Mouse (Mus musculus) spleen, postnatal 36 days (tissue): ENCODE measurements around the gene Ly6g.
A peak's percentile ranks its signal among the peaks of the same experiment; 100 is the strongest.
"Not testable (repeated sequence)": the region's sequence is repeated elsewhere in the genome, so short reads cannot be mapped to it uniquely, and the experiment has no call there.

Source experiments
- DNase-seq, 2 experiments: peaks; one replicate each; pipeline ENCODE4 v3.0.0; 2022; ENCODE audit warnings: low spot score in 2 of 2, mixed read lengths in 1 of 2

The Ly6g gene

DNA sequence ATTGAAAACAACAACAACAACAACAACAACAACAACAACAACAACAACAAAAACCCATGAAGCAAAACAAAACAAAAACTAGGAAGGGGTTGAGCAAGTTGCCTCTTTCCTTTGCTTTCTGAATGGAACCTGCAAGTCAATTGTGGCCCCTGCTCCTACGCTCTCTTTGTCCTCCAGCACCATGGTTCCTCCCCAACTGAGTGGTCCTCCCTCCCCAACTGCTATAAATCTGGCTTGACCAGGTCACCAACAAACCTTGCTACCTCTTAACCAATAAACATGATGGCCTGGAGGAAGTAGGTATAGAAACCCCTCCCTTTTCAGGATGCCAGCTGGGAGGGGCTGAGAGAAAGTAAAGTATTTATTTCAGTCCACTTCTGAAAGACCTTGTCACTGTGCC lies at the start of gene Ly6g:
TSS of gene Ly6g (plus strand) at position 301 of the 400 bp plus-strand sequence.
- DNase-seq, result no peak

DNA sequence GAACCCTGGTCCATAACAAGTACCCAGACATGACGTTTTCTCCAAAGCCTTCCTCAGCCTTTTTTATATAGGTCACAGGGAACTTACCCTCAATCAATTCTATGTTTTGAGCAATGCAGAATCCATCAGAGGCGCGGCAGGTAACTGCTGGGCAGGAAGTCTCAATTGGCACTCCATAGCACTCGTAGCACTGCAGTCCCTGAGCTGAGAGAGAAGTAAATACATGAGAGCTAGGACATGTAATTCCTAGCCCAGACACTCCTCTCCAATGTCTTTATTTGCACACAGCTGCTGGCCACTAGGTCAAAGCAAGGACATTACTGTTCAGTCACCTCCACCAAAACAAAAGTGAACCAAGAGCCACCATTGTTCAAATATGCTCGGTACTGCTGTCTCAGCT lies 44.6 kb upstream of the Ly6g start:
- not testable (repeated sequence) for DNase-seq

GRCm38 (mm10) chr15:75111861-75112630 lies 43.0 kb upstream of the Ly6g start, which contains the start of gene Ly6c2:
Gene Ly6c2, minus strand, starts transcription at chr15:75111970.
- peak in 1 of 2 experiments; percentile 34 for DNase-seq

DNA sequence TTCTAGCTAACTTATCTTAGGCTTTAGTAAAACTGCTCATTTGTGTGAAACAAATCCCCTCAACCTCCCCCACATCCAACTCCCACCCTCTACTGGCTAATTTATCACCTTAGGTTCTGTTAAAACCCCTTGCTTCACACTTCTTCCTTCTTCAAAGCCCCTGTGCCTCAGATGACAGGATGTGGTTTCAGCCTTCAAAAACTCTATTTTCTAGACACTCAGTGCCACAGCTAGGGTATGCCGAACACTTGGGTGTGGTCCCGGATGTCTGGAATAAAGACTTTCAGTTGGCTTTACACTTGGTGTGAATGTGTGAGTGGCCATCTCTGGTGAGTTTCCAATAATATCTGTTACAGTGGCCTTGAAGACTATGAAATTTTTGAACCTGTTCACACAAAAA lies 38.5 kb upstream of the Ly6g start:
- DNase-seq, result peak; percentile 77 to 81

- not testable (repeated sequence) for DNase-seq
Observed at GRCm38 (mm10) chr15:75117481-75117880, 37.6 kb upstream of the Ly6g start.

GRCm38 (mm10) chr15:75118742-75119141 lies 36.3 kb upstream of the Ly6g start:
- peak; percentile 33 to 51 for DNase-seq

DNA sequence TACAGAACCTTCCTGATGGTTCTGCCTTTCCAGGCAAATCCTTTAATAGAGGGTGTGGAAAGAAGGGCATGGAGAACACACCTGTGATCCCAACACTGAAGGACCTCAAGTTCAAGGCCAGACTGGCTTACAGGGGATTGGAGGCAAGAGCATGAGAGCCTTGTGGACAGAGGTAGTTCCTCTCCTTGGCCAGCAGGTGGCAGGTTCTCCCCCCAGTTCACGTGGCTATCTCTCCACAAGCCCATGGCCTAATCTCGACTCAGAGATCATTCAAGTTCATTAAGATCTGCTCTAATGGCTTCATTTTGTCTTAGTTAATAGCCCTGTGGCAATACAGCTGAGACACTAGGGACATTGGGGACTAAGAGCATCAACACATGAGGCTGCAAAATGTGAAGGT lies 35.0 kb upstream of the Ly6g start:
- peak; percentile 22 to 41 for DNase-seq

GRCm38 (mm10) chr15:75132346-75132745 lies 22.7 kb upstream of the Ly6g start:
- DNase-seq, result not testable (repeated sequence)

- not testable (repeated sequence) for DNase-seq
Observed at GRCm38 (mm10) chr15:75135090-75135783, 19.8 kb upstream of the Ly6g start.

GRCm38 (mm10) chr15:75137739-75138138 lies 17.3 kb upstream of the Ly6g start:
- peak in 1 of 2 experiments; percentile 22 for DNase-seq

GRCm38 (mm10) chr15:75141812-75142360 lies 13.2 kb upstream of the Ly6g start:
- peak; percentile 19 to 33 for DNase-seq

GRCm38 (mm10) chr15:75143735-75144134 lies 11.3 kb upstream of the Ly6g start:
- no peak for DNase-seq

GRCm38 (mm10) chr15:75153087-75153486 lies 2.0 kb upstream of the Ly6g start:
- DNase-seq, result no peak

DNA sequence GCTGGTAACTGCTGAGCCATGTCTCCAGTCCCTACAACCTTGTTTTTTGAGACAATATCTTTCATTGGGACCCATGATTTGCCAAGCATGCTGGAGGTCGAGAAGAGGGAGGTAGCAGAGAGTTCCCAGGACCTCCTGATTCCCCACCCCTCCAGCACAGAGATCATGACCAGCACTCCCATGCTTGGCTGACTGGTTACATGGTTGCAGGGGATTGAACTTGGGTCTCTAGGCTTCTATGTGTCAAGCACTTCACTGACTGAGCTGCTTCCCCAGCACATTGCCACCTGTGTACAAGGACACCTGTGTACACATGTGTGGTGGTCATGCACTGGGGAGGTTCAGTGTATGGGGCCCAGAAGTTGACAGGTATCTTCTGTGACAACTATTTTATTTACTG lies 2.6 kb downstream of the Ly6g start:
- no peak for DNase-seq

DNA sequence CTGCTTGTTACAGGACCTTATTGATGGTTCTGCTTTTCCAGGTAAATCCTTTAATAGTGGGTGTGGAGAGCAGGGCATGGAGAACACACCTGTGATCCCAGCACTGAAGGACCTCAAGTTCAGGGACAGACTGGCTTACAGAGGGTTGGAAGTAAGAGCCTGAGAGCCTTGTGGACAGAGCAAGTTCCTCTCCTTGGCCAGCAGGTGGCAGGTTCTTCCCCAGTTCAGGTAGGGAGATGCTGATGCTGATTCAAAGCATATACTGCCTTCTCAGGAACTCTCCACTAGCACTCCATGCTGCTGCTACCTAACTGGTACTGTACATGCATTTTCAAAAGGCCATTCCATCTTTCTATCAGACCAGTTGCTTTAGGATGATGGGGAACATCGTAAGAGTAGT lies 20.5 kb downstream of the Ly6g start:
- peak; percentile 19 to 25 for DNase-seq

- DNase-seq, result no peak
Observed at GRCm38 (mm10) chr15:75186291-75186690, 31.3 kb downstream of the Ly6g start.

DNA sequence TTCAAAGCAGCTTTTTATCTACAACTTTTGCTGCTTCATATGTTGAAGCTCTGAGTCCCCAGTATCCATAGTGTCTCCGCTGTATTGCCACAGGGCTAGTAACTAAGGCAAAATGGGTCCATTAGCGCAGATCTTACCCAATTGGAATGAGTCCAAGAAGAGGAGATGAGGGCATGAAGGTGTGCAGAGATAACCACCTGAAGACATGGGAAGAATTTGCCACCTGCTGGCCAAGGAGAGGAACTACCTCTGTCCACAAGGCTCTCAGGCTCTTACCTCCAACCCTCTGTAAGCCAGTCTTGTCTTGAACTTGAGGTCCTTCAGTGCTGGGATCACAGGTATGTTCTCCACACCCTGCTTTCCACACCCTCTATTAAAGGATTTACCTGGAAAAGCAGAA lies 34.1 kb downstream of the Ly6g start:
- DNase-seq, result peak; percentile 8 to 24

- DNase-seq, result not testable (repeated sequence)
Observed at GRCm38 (mm10) chr15:75190560-75190959, 35.5 kb downstream of the Ly6g start.
